Mouse (Mus musculus) stomach, embryonic 15.5 days (tissue): ENCODE measurements around the gene Elmo3. TPM values are rescaled to one million over a fixed set of nuclear protein-coding genes. Genes with fewer than 3 reads are reported as not detected.
A peak's percentile ranks its signal among the peaks of the same experiment; 100 is the strongest.

Experiments
- ATAC-seq: fragments of 200-750 bp; cut with Nextera tagmentation; 2 replicates; pipeline ENCODE4 v1.8.0; 2017; ENCODE audit warnings: low read depth, moderate number of reproducible peaks, moderate TSS enrichment; ENCODE audit not compliant: insufficient read depth, low FRiP score
- H3K27ac ChIP-seq: fragments of 300-500 bp; sonication (generic); 2 replicates; pipeline ENCODE4 v1.5.1; 2015; ENCODE audit warnings: mild to moderate bottlenecking, inconsistent platforms
- H3K27me3 ChIP-seq: fragments of 300-500 bp; sonication (generic); replicated peaks from 2 replicates; pipeline ENCODE4 v1.6.1; 2015; ENCODE audit warnings: inconsistent platforms
- H3K36me3 ChIP-seq: fragments of 300-500 bp; sonication (generic); 2 replicates; pipeline ENCODE4 v1.6.1; 2015; ENCODE audit warnings: inconsistent platforms
- H3K4me1 ChIP-seq: fragments of 300-500 bp; sonication (generic); 2 replicates; pipeline ENCODE4 v1.6.1; 2015; ENCODE audit warnings: inconsistent platforms
- H3K4me2 ChIP-seq: fragments of 300-500 bp; sonication (generic); 2 replicates; pipeline ENCODE4 v1.6.1; 2015; ENCODE audit warnings: mild to moderate bottlenecking, inconsistent platforms
- H3K4me3 ChIP-seq: fragments of 300-500 bp; sonication (generic); replicated peaks from 2 replicates; pipeline ENCODE4 v1.5.1; 2015; ENCODE audit warnings: inconsistent platforms
- H3K9ac ChIP-seq: fragments of 300-500 bp; sonication (generic); 2 replicates; pipeline ENCODE4 v1.6.1; 2015; ENCODE audit warnings: inconsistent platforms
- H3K9me3 ChIP-seq: fragments of 300-500 bp; sonication (generic); 2 replicates; pipeline ENCODE4 v1.6.1; 2016; ENCODE audit warnings: inconsistent platforms
- WGBS: fragments of 180-500 bp; shearing (Covaris S2); methylation state at CpG from one replicate; pipeline ENCODE4 v1.1.7; 2015; 5-methylcytosine and 5-hydroxymethylcytosine counted together
- microRNA counts: library from miRNA; unstranded; fragments of <30 nt; microRNA quantifications from one replicate; lab custom pipeline; 2016
- microRNA-seq: library from miRNA; unstranded; fragments of <30 nt; microRNA quantifications from one replicate; pipeline ENCODE4, GENCODE M21; 2016
- polyA plus RNA-seq: library from polyadenylated mRNA; unstranded; fragments of >200 nt; fragmentation: Nextera tagmentation; extraction: Ambion mirVana; gene quantifications from 2 replicates; pipeline ENCODE4 v1.2.1, GENCODE M21; 2015

Elmo3 gene
- polyA plus RNA-seq, 1 experiment from 2014 or later, result 15.9 TPM

GRCm38 (mm10) chr8:105350186-105350585 lies 44.8 kb downstream of the Elmo3 start:
- WGBS, result 47% methylated on average over 7 of the region's 7 CpGs
- Histone ChIP-seq H3K27ac (no peak overlapping the region), H3K27me3 (0 out of 2 replicates have a peak, but pooled peaks cover 5% of the 10 kb centered on the region), H3K4me2 (peak overlapping the region; percentile 96; the same call in 1 of the 2 replicates), H3K4me1 (peaks cover 21% of the 10 kb centered on the region), H3K4me3 (0 out of 2 replicates have a peak overlapping the region, but pooled peaks have one; percentile 77), H3K9ac (no peak overlapping the region), H3K9me3 (no peaks in the 10 kb centered on the region), H3K36me3 (no peaks in the 10 kb centered on the region)
- no peak for ATAC-seq

GRCm38 (mm10) chr8:105353583-105354135 lies 48.3 kb downstream of the Elmo3 start:
- WGBS, result 78% methylated on average over 8 of the region's 8 CpGs
- no peak for ATAC-seq
- no peaks in the 10 kb centered on the region for H3K9me3 ChIP-seq
- no peak overlapping the region for H3K4me3 ChIP-seq
- H3K4me2 ChIP-seq, result no peak overlapping the region
- H3K36me3 ChIP-seq, result no peaks in the 10 kb centered on the region
- no peak overlapping the region for H3K9ac ChIP-seq
- H3K4me1 ChIP-seq, result 0 out of 2 replicates have a peak, but pooled peaks cover 4% of the 10 kb centered on the region
- no peak overlapping the region for H3K27ac ChIP-seq
- H3K27me3 ChIP-seq, result 0 out of 2 replicates have a peak, but pooled peaks cover 5% of the 10 kb centered on the region

- 0 out of 2 replicates have a peak, but pooled peaks cover 5% of the 10 kb centered on the region for H3K27me3 ChIP-seq
- no peaks in the 10 kb centered on the region for H3K4me1 ChIP-seq
- H3K4me3 ChIP-seq, result no peak overlapping the region
- WGBS, result 94% methylated on average over 4 of the region's 4 CpGs
- no peaks in the 10 kb centered on the region for H3K9me3 ChIP-seq
- H3K4me2 ChIP-seq, result no peak overlapping the region
- no peaks in the 10 kb centered on the region for H3K36me3 ChIP-seq
- H3K27ac ChIP-seq, result no peak overlapping the region
- ATAC-seq, result no peak
- H3K9ac ChIP-seq, result no peak overlapping the region
Observed at GRCm38 (mm10) chr8:105354549-105354948, 49.1 kb downstream of the Elmo3 start.

- WGBS, result 66% methylated on average over 26 of the region's 26 CpGs
- H3K4me1 ChIP-seq, result no peaks in the 10 kb centered on the region
- no peak overlapping the region for H3K27ac ChIP-seq
- ATAC-seq, result no peak
- H3K4me2 ChIP-seq, result no peak overlapping the region
- H3K4me3 ChIP-seq, result no peak overlapping the region
- H3K36me3 ChIP-seq, result no peaks in the 10 kb centered on the region
- no peaks in the 10 kb centered on the region for H3K27me3 ChIP-seq
- no peak overlapping the region for H3K9ac ChIP-seq
- no peaks in the 10 kb centered on the region for H3K9me3 ChIP-seq
Observed at GRCm38 (mm10) chr8:105355179-105356024, 50.0 kb downstream of the Elmo3 start.

- H3K9ac ChIP-seq, result no peak overlapping the region
- no peaks in the 10 kb centered on the region for H3K36me3 ChIP-seq
- no peak overlapping the region for H3K4me3 ChIP-seq
- no peak for ATAC-seq
- no peak overlapping the region for H3K4me2 ChIP-seq
- WGBS, result 87% methylated on average over 14 of the region's 14 CpGs
- H3K27ac ChIP-seq, result no peak overlapping the region
- H3K4me1 ChIP-seq, result peaks cover 4% of the 10 kb centered on the region; the same call in 1 of the 2 replicates
- H3K27me3 ChIP-seq, result no peaks in the 10 kb centered on the region
- no peaks in the 10 kb centered on the region for H3K9me3 ChIP-seq
Observed at GRCm38 (mm10) chr8:105356681-105357080, 51.3 kb downstream of the Elmo3 start.

GRCm38 (mm10) chr8:105359208-105359607 lies 53.8 kb downstream of the Elmo3 start:
- peaks cover 10% of the 10 kb centered on the region for H3K4me1 ChIP-seq
- no peak overlapping the region for H3K4me2 ChIP-seq
- H3K27me3 ChIP-seq, result no peaks in the 10 kb centered on the region
- WGBS, result 62% methylated on average over 15 of the region's 15 CpGs
- no peak overlapping the region for H3K27ac ChIP-seq
- no peak for ATAC-seq
- H3K4me3 ChIP-seq, result no peak overlapping the region
- no peak overlapping the region for H3K9ac ChIP-seq
- H3K36me3 ChIP-seq, result no peaks in the 10 kb centered on the region
- no peaks in the 10 kb centered on the region for H3K9me3 ChIP-seq

- 51% methylated on average over 4 of the region's 4 CpGs for WGBS
- Histone ChIP-seq H3K36me3 (no peaks in the 10 kb centered on the region), H3K27me3 (no peaks in the 10 kb centered on the region), H3K4me1 (peaks cover 10% of the 10 kb centered on the region), H3K4me2 (no peak overlapping the region), H3K4me3 (no peak overlapping the region), H3K9me3 (no peaks in the 10 kb centered on the region), H3K27ac (no peak overlapping the region), H3K9ac (no peak overlapping the region)
- no peak for ATAC-seq
Observed at GRCm38 (mm10) chr8:105359646-105360045, 54.2 kb downstream of the Elmo3 start.

MicroRNA genes within 50 kb of the gene (microRNA counts, 519-probe panel; counts per million panel counts)
- microRNA mmu-miR-328 (lab: Ali Mortazavi, UCI), result 1,912 counts per million, percentile 18 among the panel's probes with 10 or more counts

Small RNA genes lying within 50 kb of the gene (microRNA-seq; reads per million reads assigned to microRNA genes)
- not detected for gene Gm27320
- gene Mir328, result 187 reads per million, percentile 58 among the genes with 10 or more reads in this experiment

Other genes with a start within 250 kb of the Elmo3 start
- not detected in 2 replicates for gene Ces3b, start 221.8 kb upstream of the Elmo3 start, polyA plus RNA-seq
- not detected in 2 replicates for gene Ces4a, start 173.8 kb upstream of the Elmo3 start, polyA plus RNA-seq
- 53.2 and 54.4 TPM in 2 replicates for gene Cbfb, start 134.9 kb upstream of the Elmo3 start, polyA plus RNA-seq
- gene D230025D16Rik, start 80.5 kb upstream of the Elmo3 start, polyA plus RNA-seq, result 26.2 and 26.8 TPM in 2 replicates
- gene B3gnt9, start 50.4 kb upstream of the Elmo3 start, polyA plus RNA-seq, result 26.1 and 27.4 TPM in 2 replicates
- 28.5 and 30.3 TPM in 2 replicates for gene Tradd, start 41.0 kb upstream of the Elmo3 start, polyA plus RNA-seq
- gene Fbxl8, start 41.0 kb upstream of the Elmo3 start, polyA plus RNA-seq, result 3.7 and 4.4 TPM in 2 replicates
- 0.08 and 0.24 TPM in 2 replicates for gene Hsf4, start 35.8 kb upstream of the Elmo3 start, polyA plus RNA-seq
- gene Nol3, start 29.5 kb upstream of the Elmo3 start, polyA plus RNA-seq, result 1.4 and 1.7 TPM in 2 replicates
- gene 4931428F04Rik, start 15.7 kb upstream of the Elmo3 start, polyA plus RNA-seq, result 9.1 and 10.7 TPM in 2 replicates
- 10.4 and 10.9 TPM in 2 replicates for gene Exoc3l, start 9.5 kb upstream of the Elmo3 start, polyA plus RNA-seq
- 80.4 and 83.1 TPM in 2 replicates for gene E2f4, start 7.9 kb upstream of the Elmo3 start, polyA plus RNA-seq
- 2.3 and 2.5 TPM in 2 replicates for gene Lrrc29, start 20.7 kb downstream of the Elmo3 start, polyA plus RNA-seq
- 131 and 132 TPM in 2 replicates for gene Tmem208, start 20.8 kb downstream of the Elmo3 start, polyA plus RNA-seq
- 2.5 and 3.0 TPM in 2 replicates for gene Fhod1, start 42.4 kb downstream of the Elmo3 start, polyA plus RNA-seq
- 1.9 and 2.0 TPM in 2 replicates for gene Slc9a5, start 43.2 kb downstream of the Elmo3 start, polyA plus RNA-seq
- gene Plekhg4, start 67.7 kb downstream of the Elmo3 start, polyA plus RNA-seq, result 0.21 and 0.30 TPM in 2 replicates
- gene Kctd19, start 107.9 kb downstream of the Elmo3 start, polyA plus RNA-seq, result not detected in 2 replicates
- gene Lrrc36, start 108.0 kb downstream of the Elmo3 start, polyA plus RNA-seq, result 0.09 TPM in 1 of 2 replicates, not detected in the other
- 44.7 and 45.5 TPM in 2 replicates for gene Tppp3, start 165.9 kb downstream of the Elmo3 start, polyA plus RNA-seq
- 32.2 and 34.7 TPM in 2 replicates for gene Zdhhc1, start 191.3 kb downstream of the Elmo3 start, polyA plus RNA-seq
- 2.5 and 2.7 TPM in 2 replicates for gene Hsd11b2, start 213.2 kb downstream of the Elmo3 start, polyA plus RNA-seq